Mouse (Mus musculus) heart, postnatal 14 days (tissue): ENCODE data around the gene Ddx28. TPM values are rescaled to one million over a fixed set of nuclear protein-coding genes. Genes with fewer than 3 reads are reported as not detected.
"Not testable (repeated sequence)": the region's sequence is repeated elsewhere in the genome, so short reads cannot be mapped to it uniquely, and the experiment has no call there.

Source experiments
- DNase-seq, 2 experiments: peaks; one replicate each; pipeline ENCODE4 v3.0.0; 2021 to 2022
- intact Hi-C: fragments of 180-260 bp; cut with DNase I; formaldehyde crosslinking; loops from one replicate; pipeline ENCODE4 v1.15.1; 2025
- total RNA-seq, 2 experiments: library from RNA; stranded (reverse); gene quantifications; 2 replicates each; pipeline ENCODE4 v1.2.3; 2021

Ddx28 gene
- total RNA-seq, 2 experiments from 2014 or later: 9.5 to 9.9 TPM

- no peak for DNase-seq
- intact Hi-C loops: no loop called here
These were observed 6.4 kb upstream of the Ddx28 start for GRCm38 (mm10) chr8:106018039-106018438.

GRCm38 (mm10) chr8:106017130-106017529 lies 5.4 kb upstream of the Ddx28 start:
- intact Hi-C loops: no loop called here
- DNase-seq: no peak

- intact Hi-C loops: no loop called here
- no peak for DNase-seq
These were observed 4.6 kb upstream of the Ddx28 start for GRCm38 (mm10) chr8:106016284-106016683.

GRCm38 (mm10) chr8:106012203-106012602 lies 521 bp upstream of the Ddx28 start:
- intact Hi-C loops: loop anchor here (5.0 kb wide), 1 partner anchor 305 kb away; the partner anchor contains the start of genes 4933405L10Rik and Enkd1
- DNase-seq: not testable (repeated sequence)

GRCm38 (mm10) chr8:106010748-106011642 lies 687 bp downstream of the Ddx28 start:
- intact Hi-C loops: loop anchor here (2.0 to 5.0 kb wide), 2 partner anchors 110 to 304 kb away; partner anchors contain the start of genes 4933405L10Rik, Enkd1 and Pskh1
- peak; percentile 91 to 94 for DNase-seq

GRCm38 (mm10) chr8:106007891-106008290 lies 3.8 kb downstream of the Ddx28 start:
- intact Hi-C loops, DNase-seq: not testable (repeated sequence)

DNA sequence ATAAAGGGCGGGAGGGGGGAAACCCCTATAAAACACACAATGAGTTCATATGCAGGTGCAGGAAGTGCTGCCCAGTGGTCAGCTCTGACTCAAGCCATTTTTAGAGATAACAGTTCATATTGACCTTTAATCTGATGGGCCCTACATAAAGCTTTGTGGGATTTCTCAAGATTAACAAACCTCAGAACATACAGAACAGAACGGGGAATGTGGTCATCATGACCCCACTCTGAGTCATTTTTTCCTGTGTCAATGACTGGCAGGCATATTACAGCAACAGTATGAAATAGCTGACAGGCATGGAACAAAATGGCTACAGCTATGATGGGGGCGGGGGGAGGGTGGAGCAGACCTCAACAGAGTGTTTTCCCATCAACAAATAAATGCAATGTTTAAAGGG lies 4.5 kb downstream of the Ddx28 start:
- intact Hi-C loops: no loop called here
- no peak for DNase-seq

- DNase-seq: no peak
These were observed 5.3 kb downstream of the Ddx28 start for GRCm38 (mm10) chr8:106006413-106006812.

GRCm38 (mm10) chr8:106005875-106006274 lies 5.8 kb downstream of the Ddx28 start, which contains the start of gene Dpep2nb:
TSS of gene Dpep2nb (minus strand) at chr8:106005975.
- intact Hi-C loops: no loop called here

More at GRCm38 (mm10) chr8:106006413-106006812, 5.3 kb downstream of the Ddx28 start:
- intact Hi-C loops: no loop called here

DNA sequence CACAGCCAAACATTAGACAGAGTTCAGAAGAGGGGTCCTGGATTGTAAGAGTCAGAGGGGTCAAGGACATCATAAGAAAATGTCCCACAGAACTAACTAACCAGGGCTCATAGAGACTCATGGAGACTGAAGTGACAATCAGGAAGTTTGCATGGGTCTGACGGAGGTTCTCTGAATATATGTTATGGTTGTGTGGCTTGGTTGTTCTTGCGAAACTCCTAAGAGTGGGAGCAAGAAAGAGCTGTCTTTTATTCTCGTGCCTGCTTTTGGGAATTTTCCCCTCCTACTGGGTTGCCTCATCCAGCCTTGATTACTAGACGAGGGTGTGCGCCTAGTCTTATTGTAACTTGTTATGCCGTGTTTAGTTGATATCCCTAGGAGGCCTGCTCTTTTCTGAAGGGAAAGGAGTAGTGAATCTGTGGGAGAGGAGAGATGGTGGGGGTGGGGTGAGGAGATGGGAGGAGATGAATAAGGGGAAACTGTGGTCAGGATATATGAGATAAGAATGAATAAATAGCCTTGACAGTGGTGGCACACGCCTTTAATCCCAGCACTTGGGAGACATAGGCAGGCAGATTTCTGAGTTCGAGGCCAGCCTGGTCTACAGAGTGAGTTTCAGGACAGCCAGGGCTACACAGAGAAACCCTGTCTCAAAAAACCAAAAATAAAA lies 7.0 kb downstream of the Ddx28 start:
- no peak for DNase-seq
- intact Hi-C loops: no loop called here

More at GRCm38 (mm10) chr8:106005875-106006274, 5.8 kb downstream of the Ddx28 start, which contains the start of gene Dpep2nb:
- DNase-seq: no peak

DNA sequence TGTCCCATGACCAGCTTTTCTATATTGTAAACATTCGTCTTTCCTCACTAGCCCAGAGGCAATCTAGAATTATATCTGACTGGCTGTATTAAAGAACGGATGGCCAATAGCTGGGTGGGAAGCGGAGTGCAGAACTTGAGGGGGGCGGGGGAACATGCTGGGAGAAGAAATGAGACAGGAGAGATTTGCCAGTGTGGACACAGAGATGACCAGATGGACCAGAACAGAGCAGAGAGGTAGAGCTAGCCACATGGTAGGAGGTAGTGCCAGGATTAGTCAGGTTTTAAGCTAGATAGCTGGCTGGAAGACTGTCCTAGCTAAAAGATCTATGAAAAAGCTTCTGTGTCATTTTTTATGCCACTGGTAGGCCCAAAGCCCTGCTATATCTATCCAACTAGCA lies 9.8 kb downstream of the Ddx28 start:
- no peak for DNase-seq
- intact Hi-C loops: no loop called here

- no peak for DNase-seq
- intact Hi-C loops: no loop called here
These were observed 12.7 kb downstream of the Ddx28 start for GRCm38 (mm10) chr8:105998971-105999370.

DNA sequence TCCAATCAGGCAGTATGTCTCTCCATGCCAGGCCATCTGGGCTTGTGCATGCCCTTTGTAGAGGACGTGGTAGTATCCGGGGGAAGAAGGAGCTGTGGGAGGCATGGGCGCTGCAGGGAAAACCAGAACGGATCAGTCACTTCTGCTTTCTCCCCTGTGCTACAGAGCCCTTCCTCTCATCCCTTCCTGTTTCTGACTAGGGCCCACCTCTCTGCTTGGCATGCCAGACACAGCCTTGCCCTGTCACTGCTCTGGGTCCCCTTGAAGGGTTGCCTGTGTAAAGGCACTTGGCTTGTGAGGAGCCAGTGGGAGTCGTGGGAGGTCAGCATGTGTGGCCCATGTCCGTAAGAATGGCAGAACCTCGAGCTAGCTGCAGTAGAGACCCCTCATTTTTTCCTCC lies 15.3 kb downstream of the Ddx28 start:
- intact Hi-C loops: no loop called here
- no peak for DNase-seq

GRCm38 (mm10) chr8:105993226-105993625 lies 18.5 kb downstream of the Ddx28 start:
- intact Hi-C loops: no loop called here
- no peak for DNase-seq

GRCm38 (mm10) chr8:105992499-105992898 lies 19.2 kb downstream of the Ddx28 start:
- DNase-seq: no peak
- intact Hi-C loops: no loop called here

DNA sequence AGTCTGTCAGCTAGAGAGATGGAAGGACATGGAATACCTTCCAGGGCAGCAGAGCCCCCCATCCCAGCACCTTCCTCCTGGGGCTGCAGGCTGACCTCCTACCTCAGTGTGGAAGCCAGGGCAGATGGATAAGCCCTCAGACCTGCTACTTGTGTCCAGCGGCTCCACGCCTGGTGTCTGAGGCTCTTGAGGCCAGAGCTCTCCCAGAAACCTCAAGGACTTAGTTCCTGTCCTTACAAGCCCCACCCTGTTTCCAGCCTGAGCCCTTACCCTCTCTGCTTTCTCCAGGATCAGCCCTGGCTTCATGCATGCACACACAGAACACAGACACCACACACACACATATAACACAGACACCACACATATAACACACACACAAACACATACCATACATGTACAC lies 20.1 kb downstream of the Ddx28 start:
- DNase-seq: no peak
- intact Hi-C loops: loop anchor here (1.0 to 2.0 kb wide), 3 partner anchors 31 to 129 kb away; no protein-coding TSS in a partner anchor

GRCm38 (mm10) chr8:105990856-105991387 lies 20.8 kb downstream of the Ddx28 start, which contains the start of gene Dus2:
TSS of gene Dus2 (plus strand) at chr8:105991337.
- intact Hi-C loops: loop anchor here (1.0 to 2.0 kb wide), 3 partner anchors 31 to 130 kb away; no protein-coding TSS in a partner anchor
- peak; percentile 87 to 93 for DNase-seq

GRCm38 (mm10) chr8:105988546-105988945 lies 23.1 kb downstream of the Ddx28 start:
- intact Hi-C loops: no loop called here
- DNase-seq: no peak

GRCm38 (mm10) chr8:105983406-105983805 lies 28.3 kb downstream of the Ddx28 start:
- DNase-seq, intact Hi-C loops: not testable (repeated sequence)

DNA sequence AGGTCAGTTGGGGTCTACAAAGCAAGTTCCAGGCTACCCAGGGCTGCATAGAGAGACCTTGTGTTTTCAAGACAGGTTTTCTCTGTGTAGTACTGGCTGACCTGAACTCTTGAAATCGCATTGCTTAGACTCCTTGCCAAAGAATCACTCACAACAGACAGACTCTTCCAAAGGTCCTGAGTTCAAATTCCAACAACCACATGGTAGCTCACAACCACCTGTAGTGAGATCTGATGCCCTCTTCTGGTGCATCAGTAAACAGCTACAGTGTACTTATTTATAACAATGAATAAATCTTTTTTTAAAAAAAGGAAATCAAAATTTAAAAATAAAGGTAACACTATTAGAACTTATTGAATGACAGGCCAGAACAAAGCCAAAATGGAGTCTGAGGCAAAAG lies 30.5 kb downstream of the Ddx28 start:
- intact Hi-C loops: no loop called here
- no peak for DNase-seq

DNA sequence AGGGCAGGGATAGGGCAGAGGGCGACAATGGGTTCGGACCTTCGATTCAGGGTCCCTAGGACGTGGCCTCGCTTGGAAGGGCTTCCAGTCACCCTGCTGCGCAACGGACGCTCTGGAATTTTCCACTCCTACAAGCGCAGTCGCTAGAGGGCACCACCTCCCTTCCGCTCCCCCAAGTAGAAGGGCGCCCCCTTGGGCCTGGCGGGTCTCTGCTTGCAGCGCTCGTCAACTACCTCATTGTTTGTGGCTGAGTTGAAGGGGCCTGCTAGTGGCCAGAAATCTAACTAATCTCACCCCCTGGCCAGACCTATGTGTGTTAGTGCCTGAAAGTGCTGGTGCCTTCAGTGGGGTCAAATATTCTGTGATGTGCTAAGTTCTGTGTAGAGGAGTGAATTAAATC lies 32.4 kb downstream of the Ddx28 start, which contains the start of gene Dpep3:
TSS of gene Dpep3 (minus strand) at position 105 of the 400 bp plus-strand sequence.
- no peak for DNase-seq
- intact Hi-C loops: no loop called here
